Mouse (Mus musculus) myocyte (in vitro differentiated cells): ENCODE data around the gene Ms4a18. TPM values are rescaled to one million over a fixed set of nuclear protein-coding genes. Genes with fewer than 3 reads are reported as not detected.
A peak's percentile ranks its signal among the peaks of the same experiment; 100 is the strongest.

Experiments used
- H3K27me3 ChIP-seq: one replicate; pipeline ENCODE4 v1.6.1; 2011; ENCODE audit not compliant: control insufficient read depth, insufficient read depth, insufficient read length
- H3K36me3 ChIP-seq: one replicate; pipeline ENCODE4 v1.6.1; 2011; ENCODE audit not compliant: control insufficient read depth, insufficient read depth
- H3K4me2 ChIP-seq: one replicate; pipeline ENCODE4 v1.6.1; 2011; ENCODE audit warnings: low read depth, control low read depth
- H3K4me3 ChIP-seq: one replicate; pipeline ENCODE4 v1.5.1; 2011; ENCODE audit warnings: mild to moderate bottlenecking, control low read depth, moderate library complexity
- H3K79me2 ChIP-seq: one replicate; pipeline ENCODE4 v1.6.1; 2011; ENCODE audit not compliant: control insufficient read depth, insufficient read depth
- H3ac ChIP-seq: one replicate; pipeline ENCODE4 v1.6.1; 2011; ENCODE audit not compliant: control insufficient read depth, insufficient read length
- CEBPB ChIP-seq: IDR thresholded peaks from 2 replicates; pipeline ENCODE4 v1.6.1; 2011; ENCODE audit warnings: mild to moderate bottlenecking, moderate library complexity; ENCODE audit not compliant: poor library complexity, insufficient read depth, severe bottlenecking
- E2F4 ChIP-seq: IDR thresholded peaks from one replicate; pipeline ENCODE4 v1.6.1; 2011; ENCODE audit warnings: mild to moderate bottlenecking, control low read depth, moderate library complexity; ENCODE audit not compliant: insufficient read depth
- MAX ChIP-seq: IDR thresholded peaks from one replicate; pipeline ENCODE4 v1.6.1; 2011; ENCODE audit warnings: low read depth, mild to moderate bottlenecking, control low read depth
- MYOD1 ChIP-seq, 3 experiments: IDR thresholded peaks; one replicate each; pipeline ENCODE4 v1.6.1; 2011; ENCODE audit warnings: control low read depth in 2 of 3, low read depth in 2 of 3, mild to moderate bottlenecking in 2 of 3, moderate library complexity in 1 of 3; ENCODE audit not compliant: insufficient read length in 2 of 3, control insufficient read depth in 1 of 3
- MYOG ChIP-seq, 3 experiments: IDR thresholded peaks; one replicate each; pipeline ENCODE4 v1.6.1; 2011; ENCODE audit warnings: control low read depth in 2 of 3, low read depth in 2 of 3, mild to moderate bottlenecking in 2 of 3; ENCODE audit not compliant: insufficient read length in 2 of 3, control insufficient read depth in 1 of 3, insufficient read depth in 1 of 3
- POLR2A ChIP-seq: IDR thresholded peaks from one replicate; pipeline ENCODE4 v1.6.1; 2011; ENCODE audit warnings: low read depth, mild to moderate bottlenecking, control low read depth, moderate library complexity; ENCODE audit not compliant: insufficient read length
- POLR2AphosphoS2 ChIP-seq: IDR thresholded peaks from one replicate; pipeline ENCODE4 v1.6.1; 2011; ENCODE audit warnings: low read depth, control low read depth; ENCODE audit not compliant: insufficient read length
- REST ChIP-seq: IDR thresholded peaks from one replicate; pipeline ENCODE4 v1.6.1; 2011; ENCODE audit warnings: mild to moderate bottlenecking, control low read depth, moderate library complexity; ENCODE audit not compliant: insufficient read depth, insufficient read length
- SRF ChIP-seq: IDR thresholded peaks from one replicate; pipeline ENCODE4 v1.6.1; 2011; ENCODE audit warnings: low read depth; ENCODE audit not compliant: control insufficient read depth, insufficient read length
- TCF12 ChIP-seq: IDR thresholded peaks from one replicate; pipeline ENCODE4 v1.6.1; 2011; ENCODE audit warnings: mild to moderate bottlenecking, control low read depth; ENCODE audit not compliant: poor library complexity, insufficient read depth, severe bottlenecking
- TCF3 ChIP-seq: IDR thresholded peaks from one replicate; pipeline ENCODE4 v1.6.1; 2011; ENCODE audit warnings: low read depth, control low read depth; ENCODE audit not compliant: insufficient read length
- USF1 ChIP-seq: IDR thresholded peaks from one replicate; pipeline ENCODE4 v1.6.1; 2011; ENCODE audit warnings: low read depth, mild to moderate bottlenecking, control low read depth, moderate library complexity
- polyA plus RNA-seq: library from polyadenylated mRNA; unstranded; fragments of >200 nt; fragmentation: generic; extraction: Trizol; gene quantifications from one replicate; pipeline ENCODE4 v1.2.1, GENCODE M21; 2012; ENCODE audit warnings: missing spikeins

The Ms4a18 gene
- polyA plus RNA-seq, 1 experiment: 0.04 TPM

DNA sequence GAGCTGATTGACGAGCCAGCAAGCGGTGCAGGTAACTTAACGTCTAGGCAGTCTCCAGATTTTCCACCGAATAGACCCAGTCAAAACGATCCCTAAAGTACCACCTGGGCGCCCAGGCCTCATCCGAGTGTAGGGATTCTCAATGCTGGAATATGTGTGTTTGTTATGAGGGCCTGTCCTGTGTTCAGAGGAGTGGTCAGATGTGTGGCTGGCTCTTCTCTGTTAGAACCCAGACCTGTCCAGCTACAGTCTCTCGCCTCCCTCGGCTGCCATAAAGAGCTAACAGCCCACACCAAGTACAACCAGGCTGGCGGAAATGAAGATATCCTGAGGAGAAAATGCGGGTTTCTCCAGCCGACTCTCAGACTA lies 57.9 kb downstream of the Ms4a18 start:
- no peaks in the 10 kb centered on the region for H3K79me2 ChIP-seq
- H3K27me3 ChIP-seq: peaks cover 39% of the 10 kb centered on the region
- no peak overlapping the region for H3ac ChIP-seq
- H3K4me2 ChIP-seq: no peak overlapping the region
- no peaks in the 10 kb centered on the region for H3K36me3 ChIP-seq
- TF ChIP-seq POLR2A: no peak
- no peak overlapping the region for H3K4me3 ChIP-seq

DNA sequence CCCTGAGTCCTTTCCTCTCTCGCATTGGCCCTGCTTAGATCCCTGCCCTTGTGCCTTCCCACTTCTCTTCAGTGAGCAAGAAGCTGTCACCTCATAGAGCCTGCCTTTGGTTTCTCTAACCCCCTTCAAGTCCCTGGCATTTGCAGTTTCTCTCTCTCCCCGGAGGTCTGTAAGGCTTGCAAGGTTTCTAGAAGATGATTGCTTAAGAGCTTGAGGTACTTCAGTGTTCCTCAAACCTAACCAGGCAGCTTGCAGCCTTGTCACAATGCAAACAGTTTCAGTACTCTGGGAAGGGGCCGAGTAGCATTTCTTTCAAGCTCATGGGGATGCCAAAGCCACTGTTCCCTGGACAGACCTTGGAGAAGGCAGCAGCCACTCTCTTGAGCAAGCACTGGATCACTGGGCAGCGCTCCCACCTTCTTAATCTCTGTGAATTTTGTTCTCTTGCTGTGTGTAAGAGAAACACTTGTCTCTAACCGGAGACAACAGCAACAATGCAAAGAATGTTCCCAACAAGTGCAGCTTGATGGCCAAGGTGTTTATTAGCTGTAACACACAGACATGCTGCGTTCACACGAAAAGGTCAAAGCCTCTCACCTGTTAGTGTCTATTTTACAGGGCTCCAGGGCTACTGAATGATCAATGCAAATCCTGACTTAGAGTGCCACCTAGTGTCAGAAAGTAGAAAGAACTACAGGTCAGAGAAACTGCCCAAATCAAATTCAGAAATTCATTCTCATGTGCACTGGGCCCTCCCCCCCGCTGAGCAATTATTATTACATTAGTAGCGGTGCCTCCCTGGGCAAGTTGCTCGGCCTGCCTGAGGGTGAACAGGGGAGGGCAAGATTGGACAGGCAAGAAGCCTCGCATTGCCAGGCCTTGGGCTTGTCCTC lies 58.5 kb downstream of the Ms4a18 start:
- no peak overlapping the region for H3K4me3 ChIP-seq
- H3ac ChIP-seq: no peak overlapping the region
- H3K36me3 ChIP-seq: no peaks in the 10 kb centered on the region
- peaks cover 33% of the 10 kb centered on the region for H3K27me3 ChIP-seq
- H3K79me2 ChIP-seq: no peaks in the 10 kb centered on the region
- peak overlapping the region; percentile 21 for H3K4me2 ChIP-seq
- TF ChIP-seq REST: no peak
- no peak for TF ChIP-seq CEBPB
- no peak for TF ChIP-seq MAX
- peak in 1 of 3 experiments; percentile 31 for TF ChIP-seq MYOG (IDR thresholded peaks at IDR 0.05; ENCODE audit: control insufficient read depth in 1 of 3, insufficient read depth in 1 of 3, insufficient read length in 2 of 3, low read depth in 2 of 3)
- no peak for TF ChIP-seq POLR2AphosphoS2
- TF ChIP-seq SRF: no peak
- peak; percentile 91 to 96 (median 93) for TF ChIP-seq MYOD1 (IDR thresholded peaks at IDR 0.05; ENCODE audit: control insufficient read depth in 1 of 3, insufficient read length in 2 of 3, low read depth in 2 of 3)

DNA sequence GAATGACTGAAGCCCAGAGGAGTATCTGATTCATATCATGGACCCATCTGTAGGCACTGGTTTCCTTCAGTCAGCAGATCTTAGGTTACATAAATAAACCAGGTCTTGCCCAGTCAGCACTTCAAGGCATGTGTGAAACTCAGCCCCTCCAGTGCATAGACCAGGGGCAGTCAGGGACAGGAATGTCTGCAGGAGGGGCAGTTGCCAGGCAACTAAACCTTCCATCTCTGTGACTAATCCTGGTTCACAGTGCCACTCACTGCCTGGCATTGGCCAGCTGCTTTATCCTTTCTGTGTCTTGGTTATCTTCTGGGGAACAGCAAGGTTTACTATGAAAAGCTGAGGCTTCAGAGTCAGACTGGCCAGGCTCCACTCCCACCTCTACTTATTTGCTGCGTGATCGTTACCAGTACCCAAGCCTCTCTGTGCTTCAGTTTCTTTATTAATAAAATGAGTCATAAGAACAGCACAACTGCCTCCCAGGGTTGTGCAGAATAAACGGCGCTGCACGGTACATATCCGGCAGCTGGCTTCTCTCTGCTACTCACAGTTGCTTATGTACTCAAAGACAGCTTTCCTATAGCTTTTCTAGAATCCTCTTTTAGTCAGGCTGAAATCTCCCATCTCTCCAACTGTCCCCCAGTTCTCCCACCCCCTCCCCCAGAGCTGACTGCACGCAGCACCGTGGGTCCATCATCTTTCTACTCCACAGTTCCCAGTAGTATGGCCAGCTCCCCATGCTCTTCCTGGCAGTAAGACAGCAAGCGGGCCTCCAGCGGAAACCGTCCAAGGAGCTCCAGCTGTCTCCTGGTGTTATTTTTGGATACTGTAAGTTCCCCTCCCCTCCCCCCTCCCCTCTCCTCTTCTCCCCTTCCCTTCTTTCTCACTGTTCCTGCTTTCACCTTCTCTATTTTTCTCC lies 65.6 kb downstream of the Ms4a18 start:
- H3K36me3 ChIP-seq: no peaks in the 10 kb centered on the region
- H3ac ChIP-seq: no peak overlapping the region
- TF ChIP-seq POLR2A (no peak), POLR2AphosphoS2 (no peak), TCF12 (no peak), MAX (no peak), REST (no peak), MYOG (IDR thresholded peaks at IDR 0.05; ENCODE audit: control insufficient read depth in 1 of 3, insufficient read depth in 1 of 3, insufficient read length in 2 of 3, low read depth in 2 of 3) (peak in 2 of 3 experiments; percentile 80 to 82), MYOD1 (IDR thresholded peaks at IDR 0.05; ENCODE audit: control insufficient read depth in 1 of 3, insufficient read length in 2 of 3, low read depth in 2 of 3) (peak; percentile 54 to 77 (median 56))
- peak overlapping the region; percentile 72 for H3K4me2 ChIP-seq
- H3K27me3 ChIP-seq: no peaks in the 10 kb centered on the region
- peaks cover 14% of the 10 kb centered on the region for H3K79me2 ChIP-seq
- H3K4me3 ChIP-seq: no peak overlapping the region

- no peak overlapping the region for H3ac ChIP-seq
- TF ChIP-seq POLR2A (no peak), TCF12 (no peak), REST (no peak), POLR2AphosphoS2 (no peak), SRF (no peak), TCF3 (no peak), USF1 (no peak), E2F4 (no peak), MAX (no peak), MYOD1 (IDR thresholded peaks at IDR 0.05; ENCODE audit: control insufficient read depth in 1 of 3, insufficient read length in 2 of 3, low read depth in 2 of 3) (no peak), MYOG (IDR thresholded peaks at IDR 0.05; ENCODE audit: control insufficient read depth in 1 of 3, insufficient read depth in 1 of 3, insufficient read length in 2 of 3, low read depth in 2 of 3) (no peak), CEBPB (no peak)
- no peaks in the 10 kb centered on the region for H3K27me3 ChIP-seq
- H3K4me3 ChIP-seq: peak overlapping the region; percentile 95
- peak overlapping the region; percentile 86 for H3K4me2 ChIP-seq
- H3K36me3 ChIP-seq: no peaks in the 10 kb centered on the region
- H3K79me2 ChIP-seq: peaks cover 30% of the 10 kb centered on the region
Measured at GRCm38 (mm10) chr19:10949558-10949957, 68.3 kb downstream of the Ms4a18 start.

DNA sequence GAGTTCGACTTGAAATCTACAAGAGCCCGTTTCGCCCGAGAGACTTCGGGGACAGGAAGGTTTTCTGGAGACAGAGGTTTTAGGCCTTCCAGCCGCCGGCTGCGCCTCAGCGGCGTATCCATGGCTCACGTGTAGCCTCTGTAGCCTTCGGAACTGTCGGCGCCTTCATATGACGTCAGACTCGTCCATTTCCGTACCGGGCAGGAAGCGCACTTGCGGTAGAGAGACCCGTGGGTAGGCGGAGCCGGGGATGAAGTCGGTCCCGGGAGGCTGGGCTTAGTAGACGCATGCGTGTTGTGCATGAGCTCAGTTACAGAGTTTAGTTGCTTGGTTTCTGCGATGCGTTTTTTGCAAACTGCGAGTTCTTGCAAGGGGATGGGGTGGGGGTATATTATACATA lies 68.7 kb downstream of the Ms4a18 start, which contains the start of gene Ccdc86:
TSS of gene Ccdc86 (minus strand) at position 155 of the 400 bp plus-strand sequence.
- Histone ChIP-seq H3K27me3 (no peaks in the 10 kb centered on the region), H3K36me3 (no peaks in the 10 kb centered on the region), H3ac (peak within 1 kb of the TSS; percentile 34), H3K79me2 (peaks cover 30% of the 10 kb centered on the region), H3K4me2 (peak within 1 kb of the TSS; percentile 86), H3K4me3 (peak within 1 kb of the TSS; percentile 95)
- peak; percentile 91 for TF ChIP-seq MAX
- TF ChIP-seq USF1: peak; percentile 58
- TF ChIP-seq REST: no peak
- peak; percentile 75 for TF ChIP-seq POLR2AphosphoS2
- TF ChIP-seq SRF: peak; percentile 74
- peak; percentile 74 for TF ChIP-seq POLR2A
- no peak for TF ChIP-seq CEBPB
